Mouse (Mus musculus) ZHBTc4 (cell line): ENCODE measurements around the gene Lactbl1.

Experiments
- DNase-seq: peaks from one replicate; pipeline ENCODE4 v3.0.0-alpha.2; 2011; ENCODE audit warnings: low read depth, low spot score

Gene Lactbl1

GRCm38 (mm10) chr4:136636983-136637562 lies 14.7 kb downstream of the Lactbl1 start:
- peak; percentile 47 for DNase-seq

- DNase-seq = peak; percentile 83
Observed at GRCm38 (mm10) chr4:136637563-136638229, 15.3 kb downstream of the Lactbl1 start.

- DNase-seq = no peak
Observed at GRCm38 (mm10) chr4:136638230-136638750, 15.9 kb downstream of the Lactbl1 start.

GRCm38 (mm10) chr4:136638890-136639289 lies 16.5 kb downstream of the Lactbl1 start:
- peak; percentile 79 for DNase-seq

GRCm38 (mm10) chr4:136648922-136649479 lies 26.6 kb downstream of the Lactbl1 start:
- peak; percentile 85 for DNase-seq

- no peak for DNase-seq
Observed at GRCm38 (mm10) chr4:136649480-136650196, 27.2 kb downstream of the Lactbl1 start.

- no peak for DNase-seq
Observed at GRCm38 (mm10) chr4:136650261-136650660, 27.8 kb downstream of the Lactbl1 start.

- DNase-seq = peak; percentile 58
Observed at GRCm38 (mm10) chr4:136651357-136651811, 29.0 kb downstream of the Lactbl1 start.

- DNase-seq = no peak
Observed at GRCm38 (mm10) chr4:136651882-136652527, 29.6 kb downstream of the Lactbl1 start.

- no peak for DNase-seq
Observed at GRCm38 (mm10) chr4:136652528-136652910, 30.1 kb downstream of the Lactbl1 start.

- no peak for DNase-seq
Observed at GRCm38 (mm10) chr4:136653019-136653418, 30.6 kb downstream of the Lactbl1 start.

- DNase-seq = no peak
Observed at GRCm38 (mm10) chr4:136653692-136654234, 31.3 kb downstream of the Lactbl1 start.

GRCm38 (mm10) chr4:136657914-136658313 lies 35.5 kb downstream of the Lactbl1 start:
- no peak for DNase-seq

GRCm38 (mm10) chr4:136665068-136665467 lies 42.6 kb downstream of the Lactbl1 start:
- DNase-seq = no peak

- peak; percentile 70 for DNase-seq
Observed at GRCm38 (mm10) chr4:136666002-136666401, 43.6 kb downstream of the Lactbl1 start.

- DNase-seq = peak; percentile 73
Observed at GRCm38 (mm10) chr4:136667757-136668156, 45.3 kb downstream of the Lactbl1 start.

GRCm38 (mm10) chr4:136672335-136673090 lies 50.1 kb downstream of the Lactbl1 start:
- peak; percentile 91 for DNase-seq

GRCm38 (mm10) chr4:136675439-136675838 lies 53.0 kb downstream of the Lactbl1 start:
- no peak for DNase-seq

GRCm38 (mm10) chr4:136678480-136678879 lies 56.1 kb downstream of the Lactbl1 start:
- peak; percentile 83 for DNase-seq

GRCm38 (mm10) chr4:136679221-136679620 lies 56.8 kb downstream of the Lactbl1 start:
- peak; percentile 67 for DNase-seq
